Mouse (Mus musculus) MEL-GATA-1-ER (cell line): Measurements from ENCODE around the gene Banp.

Experiments
- DNase-seq: peaks from one replicate; pipeline ENCODE4 v3.0.0-alpha.2; 2012; ENCODE audit warnings: low read depth; ENCODE audit errors: extremely low read depth

Gene Banp

DNA sequence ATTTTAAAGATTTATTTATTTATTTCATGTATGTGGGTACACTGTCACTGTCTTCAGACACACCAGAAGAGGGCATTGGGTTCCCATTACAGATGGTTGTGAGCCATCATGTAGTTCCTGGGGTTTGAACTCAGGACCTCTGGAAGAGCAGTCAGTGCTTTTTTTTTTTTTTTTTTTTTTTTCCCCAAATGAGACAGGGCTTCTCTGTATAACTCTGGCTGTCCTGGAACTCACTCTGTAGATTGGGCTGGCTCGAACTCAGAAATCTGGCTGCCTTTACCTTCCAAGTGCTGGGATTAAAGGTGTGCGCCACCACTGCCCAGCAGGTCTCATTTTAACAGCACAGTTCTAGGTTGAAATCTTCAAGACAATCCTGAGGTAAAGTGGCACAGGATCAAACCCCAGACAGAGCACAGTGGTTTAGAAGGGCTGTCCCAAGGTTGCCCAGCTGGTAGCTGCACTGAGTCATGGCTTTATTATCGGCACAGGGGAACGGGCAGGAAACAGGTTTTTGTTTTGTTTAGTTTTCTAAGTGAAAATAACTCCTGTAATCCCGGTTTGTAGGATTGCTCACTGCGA, at the start of gene Banp:
Gene Banp, plus strand, starts transcription at position 529 of the 579 bp plus-strand sequence.
- no peak for DNase-seq

GRCm38 (mm10) chr8:121901498-121902236, 47.9 kb upstream of the Banp start:
- no peak for DNase-seq

DNA sequence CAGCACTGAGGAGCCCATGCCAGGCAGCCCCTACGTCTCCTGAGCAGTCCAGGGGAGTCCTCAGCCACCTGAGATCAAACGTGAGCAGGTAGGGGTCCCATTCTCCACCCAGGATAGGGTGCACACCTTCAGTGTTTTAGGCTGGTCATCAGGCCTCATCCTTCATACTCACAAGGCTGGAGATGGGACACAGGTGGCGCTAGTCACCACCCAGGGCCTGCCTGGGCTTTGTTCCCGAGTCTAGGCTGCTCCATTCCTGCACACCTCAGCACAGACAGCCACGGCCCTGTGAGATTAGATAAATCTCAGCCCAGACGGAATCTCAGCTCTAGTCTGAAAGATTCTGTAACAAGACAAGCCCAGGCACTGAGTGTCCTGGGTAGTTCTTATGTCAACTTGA, 45.6 kb upstream of the Banp start:
- no peak for DNase-seq

DNA sequence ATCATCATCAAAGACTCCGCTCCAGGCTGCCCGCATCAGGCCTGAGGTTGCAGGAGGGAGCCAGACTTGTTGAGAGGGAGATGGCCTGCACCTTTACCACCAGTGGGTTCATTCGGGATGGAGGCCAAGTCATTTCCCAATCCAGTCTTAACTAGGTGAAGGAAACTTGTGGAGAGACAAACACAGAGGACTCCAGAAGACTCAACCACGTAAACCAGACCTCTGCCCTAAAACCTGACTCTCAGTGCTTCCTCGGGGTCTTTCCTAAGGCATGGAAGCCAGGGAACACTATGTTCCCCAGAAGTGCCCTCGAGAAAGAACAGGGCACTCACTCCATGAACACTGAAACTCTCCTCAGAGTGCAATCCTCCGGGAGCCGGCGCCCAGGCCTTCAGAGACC, 44.6 kb upstream of the Banp start:
- no peak for DNase-seq

GRCm38 (mm10) chr8:121905420-121905819, 44.1 kb upstream of the Banp start:
- DNase-seq = no peak

DNA sequence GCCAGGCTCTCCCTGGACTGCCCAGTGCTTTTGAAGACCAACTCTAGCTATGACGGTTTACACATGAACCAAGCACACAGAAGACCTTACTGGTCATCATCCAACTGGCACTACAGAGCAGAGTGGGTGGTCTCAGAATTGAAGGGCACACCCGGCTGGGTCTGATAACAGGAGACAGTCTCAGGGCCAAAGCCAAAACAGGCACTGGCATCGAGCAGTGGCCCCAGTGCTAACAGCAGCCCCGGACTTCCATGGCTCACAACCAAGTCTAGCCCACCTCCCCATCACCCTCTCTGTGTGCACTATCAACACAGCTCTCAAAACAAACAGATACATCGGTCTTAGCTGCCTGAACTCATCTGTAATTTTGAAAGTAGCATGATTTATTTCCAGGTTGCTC, 43.7 kb upstream of the Banp start:
- DNase-seq = no peak

DNA sequence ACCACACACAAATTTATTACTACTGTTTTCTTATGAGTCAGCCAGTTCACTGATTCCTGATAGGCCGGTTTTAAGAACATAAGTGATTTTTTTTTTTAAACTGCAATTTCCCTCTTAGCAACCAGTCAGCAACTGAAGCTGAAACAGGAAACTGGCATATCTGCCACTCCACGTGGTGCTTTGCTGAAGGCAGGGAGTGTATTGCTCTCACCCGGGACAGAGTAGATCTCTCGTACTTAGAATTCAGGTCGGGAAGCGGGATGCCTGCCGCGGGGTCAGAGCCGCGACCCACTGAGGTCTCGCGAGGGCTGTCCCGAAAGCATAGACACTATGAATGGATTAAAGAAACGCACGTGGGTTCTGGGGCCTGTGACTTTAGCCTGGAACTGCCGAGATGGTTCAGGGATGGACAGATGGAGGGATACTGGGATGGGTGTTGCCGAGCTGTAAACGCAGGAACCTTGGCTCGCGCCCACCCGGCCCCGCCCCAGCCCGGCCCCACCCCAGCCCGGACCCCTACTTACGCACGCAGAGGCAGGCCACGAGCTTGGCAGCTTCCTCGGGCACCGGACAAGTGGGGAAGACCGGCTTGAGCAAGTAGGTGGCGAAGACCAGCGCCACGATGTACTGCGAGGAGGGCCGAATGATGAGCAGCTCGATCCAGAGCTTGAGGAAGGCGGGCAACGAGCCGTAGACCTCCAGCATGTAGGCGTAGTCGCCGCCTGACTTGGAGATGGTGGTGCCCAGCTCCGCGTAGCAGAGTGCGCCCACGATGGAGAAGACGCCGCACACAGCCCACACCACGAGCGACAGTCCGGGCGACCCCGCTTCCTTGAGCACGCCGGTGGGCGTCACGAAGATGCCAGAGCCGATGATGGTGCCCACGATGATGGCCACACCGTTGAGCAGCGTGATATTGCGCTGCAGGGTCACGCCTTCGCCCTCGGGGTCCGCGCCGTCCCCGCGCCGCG, 42.7 kb upstream of the Banp start:
- peak; percentile 84 for DNase-seq

DNA sequence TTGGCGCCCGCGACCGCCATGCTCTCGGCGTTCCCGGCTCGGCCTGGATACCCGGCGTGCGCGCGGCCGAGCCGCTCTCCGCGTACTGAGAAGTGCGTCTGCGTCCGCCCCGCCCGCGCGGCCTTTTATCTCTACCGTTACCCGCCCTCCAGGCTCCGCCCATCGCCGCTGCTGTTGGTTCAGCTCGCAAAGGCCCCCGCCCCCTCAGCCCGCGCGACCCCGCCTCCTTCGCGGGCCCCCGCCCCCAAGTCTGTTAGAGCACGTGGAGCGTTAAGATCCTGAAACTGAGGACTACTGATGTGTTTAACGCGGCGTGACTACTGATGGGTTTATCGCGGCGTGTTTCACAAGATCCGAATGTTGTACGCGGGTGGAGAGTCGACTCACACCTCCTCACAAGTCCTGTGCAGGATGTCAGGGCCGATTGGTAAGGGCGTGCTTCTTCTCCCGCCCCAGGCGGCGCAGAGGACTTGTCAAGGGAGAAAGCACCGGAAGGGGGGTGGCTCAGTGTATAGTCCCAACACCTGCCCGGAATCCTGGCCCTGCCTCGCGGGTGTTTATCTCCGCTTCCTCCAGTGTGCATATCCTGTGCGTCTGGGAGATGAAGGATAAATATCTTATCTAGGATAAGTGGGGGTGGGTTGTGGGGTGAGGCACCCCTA, 41.8 kb upstream of the Banp start, which contains the start of gene Slc7a5:
Gene Slc7a5, minus strand, starts transcription at position 108 of the 662 bp plus-strand sequence.
- peak; percentile 83 for DNase-seq

GRCm38 (mm10) chr8:121908378-121909147, 41.0 kb upstream of the Banp start:
- no peak for DNase-seq

- no peak for DNase-seq
Observed at GRCm38 (mm10) chr8:121909148-121909541, 40.4 kb upstream of the Banp start.

GRCm38 (mm10) chr8:121909663-121910062, 39.9 kb upstream of the Banp start:
- DNase-seq = peak; percentile 58

DNA sequence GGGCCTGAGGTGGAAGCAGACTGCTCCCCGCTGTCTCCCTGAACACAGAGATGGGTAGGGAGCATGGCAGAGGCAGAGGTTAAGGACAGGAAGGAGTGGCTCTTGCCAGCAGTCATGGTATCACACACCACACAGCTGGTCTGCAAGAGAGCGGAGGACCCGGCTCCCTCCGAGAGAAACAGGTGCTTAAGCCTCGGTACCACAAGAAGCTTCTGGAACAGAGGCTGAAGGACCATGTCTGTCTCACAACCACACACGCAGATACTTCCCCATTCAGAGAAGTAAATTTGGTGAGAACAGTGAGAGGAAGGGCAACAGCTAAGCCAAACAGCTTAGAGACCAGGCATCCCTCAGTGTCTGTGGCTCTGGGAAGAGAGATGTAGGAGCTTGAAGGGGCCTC, 38.1 kb upstream of the Banp start:
- no peak for DNase-seq

DNA sequence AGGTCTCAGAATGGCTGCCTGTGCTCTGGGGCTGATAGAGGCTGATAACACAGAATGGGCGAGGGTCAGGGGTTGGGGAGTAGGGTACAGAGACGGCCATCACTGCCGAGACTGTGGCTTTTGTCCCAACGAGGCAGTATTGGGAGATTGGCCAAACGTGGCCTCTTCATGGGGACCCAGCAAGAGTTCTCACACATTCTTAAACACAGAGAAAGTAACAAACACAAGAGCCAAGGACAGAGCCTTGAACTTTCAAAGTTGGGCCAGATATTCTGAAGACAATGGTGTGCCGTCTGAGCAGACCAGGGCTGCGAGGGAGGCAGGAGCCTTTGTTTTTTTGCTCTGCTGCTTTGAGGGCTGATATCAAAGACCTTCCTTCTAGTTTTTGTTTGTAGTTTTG, 37.6 kb upstream of the Banp start:
- no peak for DNase-seq

- no peak for DNase-seq
Observed at GRCm38 (mm10) chr8:121912831-121913230, 36.7 kb upstream of the Banp start.

DNA sequence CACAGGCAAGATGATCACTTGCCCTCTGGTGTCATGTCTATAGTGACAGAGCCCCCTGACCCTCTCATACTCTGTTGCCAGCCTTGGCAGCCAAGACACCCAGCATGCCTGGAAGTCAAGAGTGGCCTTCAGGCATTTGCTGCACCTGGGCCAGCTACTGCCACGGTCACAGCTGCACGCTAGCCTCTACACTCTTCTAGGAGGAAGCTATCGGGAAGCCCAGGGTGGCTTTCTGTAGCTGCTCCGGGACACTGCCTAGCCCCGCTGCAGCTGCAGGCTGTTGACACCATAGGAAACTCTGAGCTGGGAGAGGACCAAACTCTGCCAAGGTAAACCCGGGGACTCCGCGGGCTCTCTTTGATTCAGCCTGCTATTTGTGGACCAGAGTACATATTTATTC, 36.2 kb upstream of the Banp start:
- no peak for DNase-seq

GRCm38 (mm10) chr8:121919158-121919557, 30.4 kb upstream of the Banp start:
- DNase-seq = no peak

DNA sequence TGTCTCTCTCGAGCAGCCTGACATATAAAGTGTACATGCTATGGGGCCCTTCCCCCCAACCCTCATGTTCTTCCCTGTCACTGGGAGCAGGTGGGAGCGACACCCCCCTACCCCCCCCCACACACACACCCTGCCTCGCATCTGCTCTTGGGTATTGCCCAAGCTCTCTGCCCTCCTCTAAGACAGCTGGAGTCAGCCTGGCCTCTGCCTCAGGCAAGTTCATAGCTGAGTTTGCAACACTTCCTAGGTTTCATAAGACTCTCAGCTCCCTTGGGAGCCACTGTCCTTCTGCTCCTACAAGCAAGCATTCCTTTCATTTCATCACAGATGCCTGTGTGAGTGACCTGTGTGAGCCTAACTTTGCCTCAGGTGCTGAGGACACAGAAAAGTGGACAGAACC, 29.8 kb upstream of the Banp start:
- no peak for DNase-seq

- no peak for DNase-seq
Observed at GRCm38 (mm10) chr8:121921582-121921981, 28.0 kb upstream of the Banp start.

DNA sequence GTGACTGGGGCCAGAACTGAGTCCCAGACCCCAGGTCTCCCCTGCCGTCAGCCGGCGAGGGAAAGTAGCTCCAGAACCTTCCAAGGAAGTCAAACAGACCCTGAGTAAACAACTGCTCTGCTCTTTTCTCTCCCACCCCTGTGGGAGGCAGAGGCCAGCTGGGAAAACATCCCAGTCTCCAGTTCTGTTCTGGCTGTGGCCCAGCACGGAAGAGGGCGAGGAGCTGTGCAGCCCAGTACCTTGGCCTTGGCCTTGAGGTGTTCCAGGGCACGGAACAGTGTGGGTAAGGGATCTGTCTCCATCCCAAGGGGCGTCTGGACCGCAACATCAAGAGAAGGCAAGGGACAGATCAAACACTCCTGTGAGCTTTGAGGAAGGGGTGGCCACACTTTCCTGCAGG, 27.4 kb upstream of the Banp start:
- no peak for DNase-seq

DNA sequence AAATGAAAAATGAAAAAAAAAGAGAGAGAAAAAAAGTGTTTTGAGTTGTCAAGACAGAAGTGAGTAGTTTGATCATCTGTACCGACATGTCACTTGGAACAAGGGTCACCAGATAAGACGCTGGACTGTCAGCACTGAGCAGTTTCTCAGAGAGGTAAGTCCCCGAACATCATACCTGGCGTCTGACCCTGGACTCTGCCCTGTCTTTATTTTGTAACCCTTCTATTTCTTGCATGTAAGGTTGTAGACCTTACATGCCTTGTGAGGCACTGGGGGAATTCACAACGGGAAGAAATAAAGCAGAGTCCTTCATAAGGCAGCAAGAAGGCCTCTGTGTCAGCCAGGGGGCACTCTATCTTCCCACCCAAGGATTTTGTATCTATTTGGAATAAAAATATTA, 24.9 kb upstream of the Banp start:
- no peak for DNase-seq

DNA sequence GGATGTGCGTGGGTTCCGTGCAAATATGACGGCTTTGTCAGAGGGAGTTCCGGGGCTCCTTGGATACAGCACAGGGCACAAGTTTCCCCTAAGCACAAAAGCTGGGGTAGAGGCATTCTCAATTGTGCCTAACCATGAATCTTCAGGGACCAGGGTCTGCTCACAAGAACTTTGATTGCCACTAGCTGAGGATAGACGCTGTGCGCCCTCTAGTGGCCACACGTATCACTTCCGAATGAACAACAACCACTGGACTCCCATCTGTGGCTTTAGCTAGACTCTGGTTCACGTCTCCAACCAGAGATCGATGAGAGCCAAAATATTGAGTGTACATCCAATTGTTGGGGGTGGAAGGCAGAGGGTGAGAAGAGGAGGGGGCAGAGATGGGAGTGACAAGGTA, 23.9 kb upstream of the Banp start:
- peak; percentile 65 for DNase-seq
